Mouse (Mus musculus): ENCODE measurements at regions not wholly inside any gene's neighbourhood (a gene's known extent, or its start where the extent isn't known, plus 50 kb on each side); places are given as distances from the start of the nearest gene placed in this dataset.
"Not testable (repeated sequence)": the region's sequence is repeated elsewhere in the genome, so short reads cannot be mapped to it uniquely, and the experiment has no call there.

DNA sequence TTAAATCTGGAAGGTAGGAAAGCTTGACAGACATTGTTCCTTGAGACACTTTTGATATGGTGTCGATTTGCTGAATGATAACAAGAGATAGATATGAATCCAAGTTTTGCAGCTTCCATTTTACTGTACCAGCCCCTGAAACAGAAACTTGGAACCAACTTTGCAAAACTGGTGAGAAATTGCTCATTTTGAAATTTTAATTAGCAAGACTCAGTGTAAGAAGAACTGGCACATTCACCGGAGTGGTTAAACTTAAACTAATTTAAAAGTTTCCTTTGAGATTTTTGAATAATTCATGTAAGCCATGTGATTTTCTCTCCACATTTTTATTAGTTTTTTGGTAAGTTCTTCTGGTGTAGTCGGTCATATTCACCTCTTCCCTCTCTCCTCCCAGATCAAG is 85.3 kb downstream of the Slitrk1 start:
- DNase-seq (ENCODE audit: low spot score in 2 of 2): no peak

DNA sequence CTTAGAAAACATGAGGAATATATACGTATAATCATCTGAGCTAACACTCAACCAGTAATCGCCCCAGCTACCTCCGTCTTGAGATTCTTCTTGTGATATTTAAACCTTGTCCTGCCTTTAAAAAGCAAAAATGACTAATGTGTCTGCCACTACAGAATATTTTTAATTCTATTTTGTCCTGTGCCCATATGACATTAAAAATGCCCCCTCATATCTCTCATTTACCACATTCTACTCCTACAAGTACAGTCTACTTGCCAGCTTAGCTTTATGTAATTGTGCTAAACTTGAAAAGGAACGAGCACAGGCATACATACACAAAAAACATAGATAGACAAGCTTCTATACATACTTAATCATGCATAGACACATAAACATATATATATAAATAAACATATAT is 92.4 kb downstream of the Slitrk1 start:
- no peak for DNase-seq (ENCODE audit: low spot score in 2 of 2)

DNA sequence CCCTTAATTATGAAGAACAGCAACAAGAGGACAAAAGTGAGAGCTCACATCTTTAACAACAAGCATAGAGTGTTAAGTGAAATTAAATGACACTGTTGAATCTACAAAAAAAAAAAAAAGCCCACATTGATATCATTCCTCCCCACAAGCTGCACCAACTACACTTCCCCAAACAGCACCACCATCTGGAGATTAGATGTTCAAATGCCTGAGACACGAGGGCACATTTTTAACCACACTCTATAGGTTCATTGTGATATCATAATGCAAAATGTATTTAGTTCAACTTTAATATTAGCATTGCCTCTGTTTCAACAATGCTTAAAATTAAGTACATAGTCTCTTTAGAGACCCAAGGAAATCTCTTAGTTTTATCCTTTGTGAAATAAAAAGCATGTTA is 94.6 kb downstream of the Slitrk1 start:
- no peak for DNase-seq (ENCODE audit: low spot score in 2 of 2)

DNA sequence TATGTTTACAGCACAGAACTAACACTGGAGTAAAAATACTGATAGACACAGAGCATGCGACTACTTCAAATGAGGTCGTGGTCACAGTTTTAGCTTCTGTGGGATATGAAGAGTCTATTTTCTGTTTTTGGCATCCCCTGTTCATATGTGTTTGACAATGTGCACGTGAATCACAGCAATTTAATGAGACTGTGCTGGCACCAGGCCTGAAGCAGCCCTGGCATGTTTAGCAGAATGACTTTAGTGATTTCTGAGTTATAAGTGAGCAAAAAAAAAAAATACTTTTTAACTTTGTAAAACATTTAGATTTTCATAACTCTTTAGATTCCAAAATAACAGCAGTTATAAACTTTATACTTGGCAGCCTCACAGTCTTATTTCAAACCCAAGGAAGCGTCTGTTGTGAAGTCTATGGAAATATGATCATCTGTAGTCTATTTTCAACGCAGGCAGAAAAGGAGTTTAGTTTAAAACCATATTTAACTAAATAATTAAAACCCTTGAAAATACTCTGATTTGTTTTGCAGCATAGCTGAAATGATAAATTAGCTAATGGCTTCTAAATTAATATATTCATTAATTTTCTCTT is 108.5 kb downstream of the Slitrk1 start:
- DNase-seq (ENCODE audit: low spot score in 2 of 2): peak; percentile 16 to 28

DNA sequence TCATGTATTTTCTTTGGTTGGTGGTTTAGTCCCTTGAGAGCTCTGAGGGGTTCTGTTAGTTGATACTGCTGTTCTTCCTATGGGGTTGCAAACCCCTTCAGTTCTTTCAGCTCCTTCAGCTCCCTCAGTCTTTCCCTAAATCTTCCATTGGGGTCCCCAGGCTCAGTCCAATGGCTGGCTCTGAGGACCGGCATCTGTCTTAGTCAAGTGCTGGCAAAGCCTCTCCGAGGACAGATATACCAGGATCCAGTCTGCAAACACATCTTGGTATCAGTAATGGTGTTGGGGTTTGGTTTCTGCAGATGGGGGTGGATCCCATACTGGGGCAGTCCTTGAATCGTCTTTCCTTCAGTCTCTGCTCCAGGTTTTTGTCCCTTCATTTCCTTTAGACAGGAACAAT is 115.1 kb downstream of the Slitrk1 start:
- no peak for DNase-seq (ENCODE audit: low spot score in 2 of 2)

DNA sequence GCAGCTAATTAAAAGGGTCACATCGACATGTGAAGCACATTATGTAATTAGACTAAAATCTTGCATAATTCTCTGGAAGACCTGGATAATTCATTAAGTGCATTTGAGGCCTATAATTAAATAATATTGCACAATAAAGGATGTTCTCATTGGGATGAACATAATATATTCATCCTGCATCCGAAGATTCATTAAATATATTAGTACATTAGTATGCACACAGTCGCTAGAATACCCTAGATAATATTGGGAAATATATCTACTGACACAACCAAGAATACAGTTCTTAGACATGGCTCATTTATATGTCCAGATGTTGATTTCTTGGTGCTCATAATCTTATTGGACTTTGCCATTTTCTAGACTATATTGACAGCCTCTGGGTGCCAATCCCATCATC is 121.5 kb downstream of the Slitrk1 start:
- DNase-seq (ENCODE audit: low spot score in 2 of 2): no peak

DNA sequence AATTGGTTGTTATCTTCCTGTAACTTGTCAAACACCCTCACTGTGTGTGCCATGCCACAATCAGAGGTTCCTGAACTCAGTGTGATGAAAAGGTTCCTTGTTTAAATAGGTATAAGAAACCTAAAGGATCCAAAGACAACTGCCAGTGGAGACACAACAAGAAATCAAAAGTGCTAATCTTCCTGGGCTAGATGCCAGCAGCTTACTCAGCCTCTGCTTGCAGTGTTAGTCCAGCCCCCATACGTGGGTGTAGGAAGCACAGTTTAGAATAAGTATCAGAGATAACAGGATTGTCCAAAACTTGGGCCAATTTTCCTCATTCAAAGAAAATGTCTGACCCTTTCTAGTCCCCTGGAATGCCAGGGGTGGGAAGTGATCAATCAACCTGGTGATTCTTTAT is 122.7 kb downstream of the Slitrk1 start:
- no peak for DNase-seq (ENCODE audit: low spot score in 2 of 2)

DNA sequence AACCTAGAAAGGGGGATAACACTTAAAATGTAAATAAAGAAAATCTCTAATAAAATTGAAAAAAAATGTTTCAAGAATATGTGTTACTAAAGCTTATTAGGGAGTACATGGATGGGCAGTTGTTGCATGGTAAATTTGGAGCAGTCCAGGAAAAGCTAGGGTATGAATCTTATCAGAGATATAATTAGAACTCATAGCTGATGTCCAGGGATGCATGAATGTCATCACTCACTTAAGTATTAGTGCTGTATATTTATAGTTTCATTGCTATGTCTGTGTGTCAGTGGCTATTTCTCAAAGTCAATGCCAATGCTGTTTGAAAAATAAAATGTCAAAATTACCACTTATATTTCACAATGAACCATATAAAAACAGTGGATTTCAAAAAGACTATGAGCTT is 165.2 kb downstream of the Slitrk1 start:
- DNase-seq (ENCODE audit: low spot score in 2 of 2): no peak

DNA sequence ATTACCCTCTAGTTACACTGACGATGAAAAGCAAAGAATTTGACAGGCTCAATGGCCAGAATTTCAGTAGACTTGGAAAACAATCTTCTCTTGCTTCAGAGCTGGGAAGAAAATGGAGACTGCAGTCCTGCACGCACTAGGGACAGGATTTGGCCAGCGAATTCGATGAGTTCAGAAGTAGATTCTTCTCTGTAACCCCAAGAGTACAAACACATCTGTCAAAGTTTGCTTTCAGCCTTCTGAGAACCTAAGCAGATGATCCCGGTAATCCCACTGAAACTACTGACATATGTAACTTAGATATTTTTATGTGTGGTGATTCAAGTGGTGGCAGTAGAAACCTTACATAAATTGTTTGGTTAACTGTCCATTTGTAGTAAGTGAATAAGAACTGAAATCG is 202.1 kb downstream of the Slitrk1 start:
- no peak for DNase-seq (ENCODE audit: low spot score in 2 of 2)

DNA sequence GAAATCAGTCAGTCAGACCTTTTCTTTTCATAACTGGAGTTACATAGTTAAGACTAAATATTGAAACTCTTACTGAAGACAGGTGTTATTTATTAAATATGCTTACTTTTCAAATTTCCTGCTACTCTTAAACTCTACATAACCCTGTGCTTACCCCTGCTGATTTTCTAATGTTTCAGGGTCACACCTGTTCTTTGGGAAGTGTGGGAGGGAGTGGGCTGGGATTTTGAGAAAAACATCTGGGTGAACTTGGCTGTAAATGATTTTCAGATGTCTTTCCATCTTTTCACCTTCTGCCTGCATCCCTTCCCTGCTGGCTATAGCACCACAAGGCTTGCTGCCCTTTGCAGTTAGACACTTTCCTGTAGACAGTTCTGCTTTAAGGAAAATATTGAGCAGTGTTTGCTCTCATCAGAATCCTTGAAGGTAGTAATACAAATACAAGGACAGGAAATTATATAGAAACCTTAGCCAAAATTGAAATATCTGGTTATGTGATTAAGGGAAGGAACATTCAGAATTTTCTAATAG is 204.8 kb downstream of the Slitrk1 start:
- no peak for DNase-seq (ENCODE audit: low spot score in 2 of 2)

DNA sequence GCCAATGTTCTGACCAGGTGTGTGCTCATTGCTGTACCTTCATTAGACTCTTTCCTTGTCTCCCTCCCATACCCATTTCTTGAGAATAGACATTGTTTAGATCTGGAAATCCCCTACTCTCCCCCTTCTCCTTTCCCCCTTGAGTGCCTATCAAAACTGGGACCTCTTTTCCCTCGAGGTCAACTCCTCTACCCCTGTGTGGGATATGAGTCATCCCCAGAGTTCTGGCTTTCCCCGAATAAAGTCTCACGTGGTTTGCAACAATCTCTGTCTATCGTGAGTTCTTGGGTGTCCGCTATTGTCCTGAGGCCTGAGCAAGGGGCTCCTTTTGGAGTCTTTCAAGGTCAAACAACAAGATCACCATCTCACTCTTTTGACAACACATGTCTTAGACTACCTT is 209.3 kb downstream of the Slitrk1 start:
- not testable (repeated sequence) for DNase-seq (ENCODE audit: low spot score in 2 of 2)

DNA sequence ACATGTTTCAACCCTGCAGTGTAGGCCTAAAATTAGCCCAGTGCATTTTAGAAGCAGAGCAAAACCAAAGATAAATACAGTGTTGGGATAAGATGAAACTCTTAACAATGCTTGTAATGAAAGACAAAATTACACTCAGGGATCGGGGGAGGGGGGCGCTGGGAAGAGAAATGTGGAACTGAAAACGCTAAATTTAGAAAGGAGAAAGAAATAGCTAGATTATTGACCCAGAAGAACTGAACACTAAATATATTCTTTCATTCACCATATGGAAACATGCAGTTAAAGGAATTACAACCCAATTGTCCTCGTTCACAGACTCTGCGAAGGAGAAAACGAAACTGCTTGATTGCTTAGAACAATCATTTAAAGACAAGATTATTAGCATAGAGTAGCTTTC is 249.1 kb downstream of the Slitrk1 start:
- no peak for DNase-seq (ENCODE audit: low spot score in 2 of 2)

DNA sequence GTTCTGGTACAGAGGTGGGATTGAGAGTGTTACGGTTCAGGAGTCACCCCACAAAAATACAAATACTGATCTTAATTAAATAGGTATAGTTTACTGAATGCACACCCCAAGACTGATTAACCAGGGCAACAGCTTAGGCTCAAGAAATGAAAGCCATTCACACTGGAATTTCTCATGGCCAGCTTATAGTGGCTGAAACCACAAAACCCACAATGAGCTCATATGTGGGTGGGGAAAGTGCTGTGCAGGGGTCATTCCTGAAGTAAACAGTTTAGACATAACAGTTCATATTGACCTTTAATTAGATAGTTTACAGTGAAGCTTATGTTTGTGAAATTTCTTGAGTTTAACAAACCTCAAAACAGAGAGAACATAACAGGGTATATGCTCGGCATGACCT is 275.7 kb downstream of the Slitrk1 start:
- DNase-seq (ENCODE audit: low spot score in 2 of 2): no peak

DNA sequence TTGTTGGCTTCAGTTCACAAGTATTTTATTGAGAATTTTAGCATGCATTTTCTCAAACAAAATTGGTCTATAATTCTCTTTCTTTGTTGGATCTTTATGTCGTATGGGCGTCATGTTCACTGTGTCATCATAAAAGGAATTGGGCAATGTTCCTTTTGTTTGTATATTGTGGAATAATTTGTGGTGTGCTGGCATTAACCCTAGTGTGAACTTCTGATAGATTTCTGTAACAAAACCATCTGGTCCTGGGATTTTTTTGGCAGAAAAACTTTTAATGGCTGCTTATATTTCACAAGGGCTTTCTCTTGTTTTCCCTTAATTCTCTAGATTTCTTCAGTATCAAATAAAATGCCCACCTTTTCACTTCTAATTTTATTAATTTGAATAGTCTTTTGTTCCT is 278.7 kb downstream of the Slitrk1 start:
- DNase-seq (ENCODE audit: low spot score in 2 of 2): no peak

DNA sequence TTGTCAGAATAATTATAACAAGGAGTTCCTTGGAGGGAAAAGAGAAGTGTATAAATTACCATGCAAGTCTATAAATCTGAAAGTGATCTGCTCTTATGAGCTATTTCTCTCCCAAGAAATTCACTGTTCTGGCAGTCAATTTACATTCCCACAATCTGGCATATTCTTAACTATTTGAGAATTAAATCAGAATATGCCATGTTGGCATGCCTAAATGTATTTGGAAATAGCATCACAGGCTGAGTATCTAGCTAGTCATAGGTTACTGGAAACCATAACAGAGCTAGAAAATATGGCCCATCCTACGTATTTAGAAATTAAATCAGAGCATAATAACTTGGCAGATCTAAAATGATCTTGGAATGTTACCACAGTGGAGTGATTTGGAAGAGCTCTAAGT is 303.9 kb downstream of the Slitrk1 start:
- no peak for DNase-seq (ENCODE audit: low spot score in 2 of 2)
